Mouse (Mus musculus) right cerebral cortex, postnatal 4 days (tissue): ENCODE results near the gene 1700056E22Rik.

Source experiments
- DNase-seq: peaks from one replicate; pipeline ENCODE4 v3.0.0-alpha.2; 2022

The 1700056E22Rik gene

GRCm38 (mm10) chr1:184034011-184034557 lies at the start of gene 1700056E22Rik:
1700056E22Rik (minus strand) TSS chr1:184034301.
- DNase-seq, result peak; percentile 95

- DNase-seq, result no peak
Measured at GRCm38 (mm10) chr1:184083166-184083565, 49.1 kb upstream of the 1700056E22Rik start.

GRCm38 (mm10) chr1:184082661-184083060 lies 48.6 kb upstream of the 1700056E22Rik start:
- no peak for DNase-seq

- no peak for DNase-seq
Measured at GRCm38 (mm10) chr1:184079304-184079703, 45.2 kb upstream of the 1700056E22Rik start.

GRCm38 (mm10) chr1:184076756-184077155 lies 42.7 kb upstream of the 1700056E22Rik start:
- DNase-seq, result no peak

GRCm38 (mm10) chr1:184076065-184076464 lies 42.0 kb upstream of the 1700056E22Rik start:
- DNase-seq, result no peak

GRCm38 (mm10) chr1:184068971-184069370 lies 34.9 kb upstream of the 1700056E22Rik start:
- DNase-seq, result no peak

- no peak for DNase-seq
Measured at GRCm38 (mm10) chr1:184067704-184068558, 33.8 kb upstream of the 1700056E22Rik start.

- DNase-seq, result no peak
Measured at GRCm38 (mm10) chr1:184066460-184067287, 32.6 kb upstream of the 1700056E22Rik start.

- no peak for DNase-seq
Measured at GRCm38 (mm10) chr1:184065589-184066361, 31.7 kb upstream of the 1700056E22Rik start.

- DNase-seq, result no peak
Measured at GRCm38 (mm10) chr1:184064306-184064705, 30.2 kb upstream of the 1700056E22Rik start.

GRCm38 (mm10) chr1:184061901-184062300 lies 27.8 kb upstream of the 1700056E22Rik start:
- no peak for DNase-seq

- DNase-seq, result no peak
Measured at GRCm38 (mm10) chr1:184060828-184061734, 27.0 kb upstream of the 1700056E22Rik start.

- no peak for DNase-seq
Measured at GRCm38 (mm10) chr1:184060381-184060780, 26.3 kb upstream of the 1700056E22Rik start.

- no peak for DNase-seq
Measured at GRCm38 (mm10) chr1:184059814-184060213, 25.7 kb upstream of the 1700056E22Rik start.

- DNase-seq, result no peak
Measured at GRCm38 (mm10) chr1:184058206-184058605, 24.1 kb upstream of the 1700056E22Rik start.

GRCm38 (mm10) chr1:184054176-184054575 lies 20.1 kb upstream of the 1700056E22Rik start:
- DNase-seq, result no peak

- no peak for DNase-seq
Measured at GRCm38 (mm10) chr1:184053711-184054110, 19.6 kb upstream of the 1700056E22Rik start.

- no peak for DNase-seq
Measured at GRCm38 (mm10) chr1:184053141-184053540, 19.0 kb upstream of the 1700056E22Rik start.

GRCm38 (mm10) chr1:184052331-184052730 lies 18.2 kb upstream of the 1700056E22Rik start:
- DNase-seq, result no peak

- DNase-seq, result no peak
Measured at GRCm38 (mm10) chr1:184051824-184052223, 17.7 kb upstream of the 1700056E22Rik start.
